Mouse (Mus musculus) MEL (cell line): Measurements from ENCODE around the gene Elmod1. TPM values are rescaled to one million over a fixed set of nuclear protein-coding genes. Genes with fewer than 3 reads are reported as not detected.

Experiments used
- DNase-seq: peaks from one replicate; pipeline ENCODE4 v3.0.0; 2011; ENCODE audit warnings: low read depth, low spot score
- H3K27ac ChIP-seq: 2 replicates; pipeline ENCODE4 v1.5.1; 2012; ENCODE audit warnings: low read depth, mild to moderate bottlenecking, control low read depth, low read length, moderate library complexity; ENCODE audit not compliant: control insufficient read depth
- H3K27me3 ChIP-seq, 2 experiments: fragments of 150-350 bp in 1 of 2; sonication (generic) in 1 of 2; 2 replicates each; pipeline ENCODE4 v1.6.1; 2012; ENCODE audit warnings: low read length in 2 of 2, mild to moderate bottlenecking in 2 of 2, improper control_type of control experiment in 1 of 2, moderate library complexity in 1 of 2; ENCODE audit not compliant: insufficient read depth in 2 of 2, control insufficient read depth in 1 of 2
- H3K36me3 ChIP-seq, 2 experiments: 2 replicates each; pipeline ENCODE4 v1.6.1; 2012 to 2014; ENCODE audit warnings: low read length in 2 of 2, improper control_type of control experiment in 1 of 2, inconsistent platforms in 1 of 2, mild to moderate bottlenecking in 1 of 2; ENCODE audit not compliant: insufficient read depth in 2 of 2, control insufficient read depth in 1 of 2
- H3K4me1 ChIP-seq, 2 experiments: fragments of 150-350 bp in 1 of 2; sonication (generic) in 1 of 2; 2 replicates each; pipeline ENCODE4 v1.6.1; 2012; ENCODE audit warnings: low read length in 2 of 2, improper control_type of control experiment in 1 of 2, mild to moderate bottlenecking in 1 of 2; ENCODE audit not compliant: insufficient read depth in 2 of 2, control insufficient read depth in 1 of 2
- H3K4me3 ChIP-seq, 2 experiments: fragments of 150-350 bp in 1 of 2; sonication (generic) in 1 of 2; 2 replicates each; pipeline ENCODE4 v1.5.1; 2012; ENCODE audit warnings: low read depth in 2 of 2, low read length in 2 of 2, mild to moderate bottlenecking in 2 of 2, moderate library complexity in 2 of 2, control low read depth in 1 of 2, improper control_type of control experiment in 1 of 2; ENCODE audit not compliant: control insufficient read depth in 1 of 2, insufficient read depth in 1 of 2
- H3K79me2 ChIP-seq: 2 replicates; pipeline ENCODE4 v1.6.1; 2012; ENCODE audit warnings: mild to moderate bottlenecking, low read length, moderate library complexity; ENCODE audit not compliant: control insufficient read depth, poor library complexity, insufficient read depth
- H3K9ac ChIP-seq: 2 replicates; pipeline ENCODE4 v1.6.1; 2012; ENCODE audit warnings: low read depth, mild to moderate bottlenecking, control low read depth, low read length, moderate library complexity; ENCODE audit not compliant: control insufficient read depth, poor library complexity, severe bottlenecking
- H3K9me3 ChIP-seq: fragments of 150-350 bp; sonication (generic); replicated peaks from 2 replicates; pipeline ENCODE4 v1.6.1; 2012; ENCODE audit warnings: mild to moderate bottlenecking, low read length, improper control_type of control experiment, moderate library complexity; ENCODE audit not compliant: insufficient read depth
- BHLHE40 ChIP-seq: IDR thresholded peaks from 2 replicates; pipeline ENCODE4 v1.6.1; 2012; ENCODE audit warnings: low read depth, mild to moderate bottlenecking, inconsistent platforms, low read length, improper control_type of control experiment, borderline replicate concordance
- CHD1 ChIP-seq: IDR thresholded peaks from 2 replicates; pipeline ENCODE4 v1.6.1; 2012; ENCODE audit warnings: low read depth, mild to moderate bottlenecking, inconsistent platforms, low read length, improper control_type of control experiment
- CHD2 ChIP-seq: IDR thresholded peaks from 2 replicates; pipeline ENCODE4 v1.6.1; 2011; ENCODE audit warnings: low read length, improper control_type of control experiment
- CTCF ChIP-seq, 3 experiments: IDR thresholded peaks in 2 of 3; conservative IDR thresholded peaks in 1 of 3; 2 replicates each; pipeline ENCODE4 v1.5.1; 2011 to 2012; ENCODE audit warnings: low read length in 3 of 3, low read depth in 2 of 3, mild to moderate bottlenecking in 2 of 3, improper control_type of control experiment in 1 of 3, inconsistent platforms in 1 of 3, mixed read lengths in 1 of 3, moderate library complexity in 1 of 3; ENCODE audit not compliant: control insufficient read depth in 1 of 3, insufficient read depth in 1 of 3, poor library complexity in 1 of 3, severe bottlenecking in 1 of 3
- E2F4 ChIP-seq: IDR thresholded peaks from 2 replicates; pipeline ENCODE4 v1.6.1; 2011; ENCODE audit warnings: low read depth, low read length, improper control_type of control experiment, borderline replicate concordance
- EP300 ChIP-seq, 2 experiments: IDR thresholded peaks; 2 replicates each; pipeline ENCODE4 v1.6.1; 2011; ENCODE audit warnings: improper control_type of control experiment in 2 of 2, low read length in 2 of 2, low read depth in 1 of 2, mild to moderate bottlenecking in 1 of 2
- ETS1 ChIP-seq: IDR thresholded peaks from 2 replicates; pipeline ENCODE4 v1.6.1; 2012; ENCODE audit warnings: low read depth, mild to moderate bottlenecking, inconsistent platforms, low read length, improper control_type of control experiment, moderate library complexity
- GABPA ChIP-seq: IDR thresholded peaks from 2 replicates; pipeline ENCODE4 v1.6.1; 2012; ENCODE audit warnings: low read depth, mild to moderate bottlenecking, inconsistent platforms, low read length, improper control_type of control experiment, moderate library complexity
- JUND ChIP-seq: IDR thresholded peaks from 2 replicates; pipeline ENCODE4 v1.6.1; 2011; ENCODE audit warnings: low read depth, mild to moderate bottlenecking, improper control_type of control experiment, low read length
- MAFK ChIP-seq: IDR thresholded peaks from 2 replicates; pipeline ENCODE4 v1.6.1; 2011; ENCODE audit warnings: low read depth, mild to moderate bottlenecking, low read length, improper control_type of control experiment, borderline replicate concordance
- MYC ChIP-seq: IDR thresholded peaks from 2 replicates; pipeline ENCODE4 v1.6.1; 2011; ENCODE audit warnings: low read depth, mild to moderate bottlenecking, low read length, improper control_type of control experiment, moderate library complexity
- NELFE ChIP-seq: IDR thresholded peaks from 2 replicates; pipeline ENCODE4 v1.6.1; 2011; ENCODE audit warnings: low read depth, low read length, improper control_type of control experiment
- NRF1 ChIP-seq: IDR thresholded peaks from 2 replicates; pipeline ENCODE4 v1.6.1; 2014; ENCODE audit warnings: low read depth, mild to moderate bottlenecking, inconsistent platforms, low read length, improper control_type of control experiment, moderate library complexity; ENCODE audit not compliant: poor library complexity, insufficient read depth, severe bottlenecking
- POLR2A ChIP-seq, 2 experiments: IDR thresholded peaks; 2 replicates each; pipeline ENCODE4 v1.6.1; 2011 to 2012; ENCODE audit warnings: low read length in 2 of 2, mild to moderate bottlenecking in 2 of 2, control low read depth in 1 of 2, improper control_type of control experiment in 1 of 2, low read depth in 1 of 2, moderate library complexity in 1 of 2; ENCODE audit not compliant: control insufficient read depth in 1 of 2, insufficient read depth in 1 of 2, poor library complexity in 1 of 2
- POLR2AphosphoS2 ChIP-seq: IDR thresholded peaks from 2 replicates; pipeline ENCODE4 v1.6.1; 2011; ENCODE audit warnings: low read length, improper control_type of control experiment
- POLR2AphosphoS5 ChIP-seq: IDR thresholded peaks from 2 replicates; pipeline ENCODE4 v1.6.1; 2012; ENCODE audit warnings: low read depth, borderline replicate concordance, mild to moderate bottlenecking, inconsistent platforms, low read length, moderate library complexity, mixed read lengths
- RCOR1 ChIP-seq: IDR thresholded peaks from 2 replicates; pipeline ENCODE4 v1.6.1; 2012; ENCODE audit warnings: low read depth, mild to moderate bottlenecking, inconsistent platforms, low read length, improper control_type of control experiment
- SIN3A ChIP-seq: IDR thresholded peaks from 2 replicates; pipeline ENCODE4 v1.6.1; 2012; ENCODE audit warnings: low read length, improper control_type of control experiment, inconsistent platforms
- TAL1 ChIP-seq: IDR thresholded peaks from 2 replicates; pipeline ENCODE4 v1.6.1; 2012; ENCODE audit warnings: mild to moderate bottlenecking, inconsistent platforms, low read length, moderate library complexity, mixed read lengths
- TCF12 ChIP-seq: IDR thresholded peaks from 2 replicates; pipeline ENCODE4 v1.6.1; 2014; ENCODE audit warnings: low read depth, mild to moderate bottlenecking, inconsistent platforms, low read length, improper control_type of control experiment, moderate library complexity
- UBTF ChIP-seq: IDR thresholded peaks from 2 replicates; pipeline ENCODE4 v1.6.1; 2012; ENCODE audit warnings: low read depth, mild to moderate bottlenecking, inconsistent platforms, low read length, improper control_type of control experiment, moderate library complexity, borderline replicate concordance; ENCODE audit not compliant: insufficient read depth
- USF1 ChIP-seq: IDR thresholded peaks from 2 replicates; pipeline ENCODE4 v1.6.1; 2014; ENCODE audit warnings: low read depth, mild to moderate bottlenecking, inconsistent platforms, low read length, improper control_type of control experiment, moderate library complexity
- USF2 ChIP-seq, 2 experiments: IDR thresholded peaks; 2 replicates each; pipeline ENCODE4 v1.6.1; 2011 to 2012; ENCODE audit warnings: improper control_type of control experiment in 2 of 2, low read length in 2 of 2, borderline replicate concordance in 1 of 2, inconsistent platforms in 1 of 2, low read depth in 1 of 2, mild to moderate bottlenecking in 1 of 2; ENCODE audit not compliant: insufficient read depth in 1 of 2
- ZC3H11A ChIP-seq: IDR thresholded peaks from 2 replicates; pipeline ENCODE4 v1.6.1; 2012; ENCODE audit warnings: low read depth, mild to moderate bottlenecking, inconsistent platforms, low read length, improper control_type of control experiment
- ZKSCAN1 ChIP-seq: IDR thresholded peaks from 2 replicates; pipeline ENCODE4 v1.6.1; 2012; ENCODE audit warnings: low read depth, mild to moderate bottlenecking, inconsistent platforms, low read length, improper control_type of control experiment, moderate library complexity
- polyA plus RNA-seq, 2 experiments: library from polyadenylated mRNA; stranded (reverse) in 1 of 2; unstranded in 1 of 2; fragments of >175 nt in 1 of 2; fragments of >200 nt in 1 of 2; gene quantifications; 2 replicates each; pipeline versions ENCODE4 v1.2.1 to v1.2.4; 2012; ENCODE audit warnings: low replicate concordance in 2 of 2, low read depth in 1 of 2; ENCODE audit not compliant: insufficient read length in 2 of 2, insufficient read depth in 1 of 2, missing spikeins in 1 of 2
- total RNA-seq: library from RNA; depleted of rRNA; stranded (reverse); fragments of 300-350 nt; gene quantifications from 2 replicates; pipeline ENCODE4 v1.2.3, GENCODE M21; 2012

Gene Elmod1
- total and polyA plus RNA-seq, 3 experiments, result not detected

DNA sequence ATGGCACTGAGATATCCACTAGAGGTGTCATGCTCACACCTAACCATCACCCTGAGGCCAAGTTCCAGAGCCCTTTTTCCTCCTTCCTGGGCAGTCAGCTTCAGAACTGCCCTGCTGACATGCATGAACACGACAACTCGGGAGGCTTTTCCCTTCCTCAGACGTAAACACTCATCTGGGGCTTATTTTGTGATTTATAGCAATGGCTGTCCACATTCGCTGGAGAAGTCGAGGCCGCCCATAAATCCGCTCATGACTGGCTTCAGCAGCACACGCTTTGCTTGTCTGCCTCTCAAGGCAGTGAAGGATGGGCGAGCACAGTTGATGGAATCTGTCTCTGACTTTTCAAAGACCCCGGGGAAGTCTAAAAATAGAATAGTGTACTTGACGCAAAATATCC, 18.1 kb downstream of the Elmod1 start:
- TF ChIP-seq CHD1, result no peak
- no peak for TF ChIP-seq NELFE
- no peak for TF ChIP-seq GABPA
- no peak for TF ChIP-seq BHLHE40
- TF ChIP-seq ZKSCAN1, result no peak
- no peak for TF ChIP-seq TAL1
- no peak for TF ChIP-seq SIN3A
- no peak for TF ChIP-seq JUND
- TF ChIP-seq USF1, result no peak
- no peak for TF ChIP-seq CTCF (IDR thresholded peaks at IDR 0.05 in 2 of 3, conservative IDR thresholded peaks at IDR 0.05 in 1 of 3; ENCODE audit: control insufficient read depth in 1 of 3, insufficient read depth in 1 of 3, low read depth in 2 of 3, low read length in 3 of 3, poor library complexity in 1 of 3, severe bottlenecking in 1 of 3)
- TF ChIP-seq ZC3H11A, result no peak
- no peak for TF ChIP-seq E2F4
- TF ChIP-seq TCF12, result no peak
- no peak for TF ChIP-seq ETS1
- TF ChIP-seq RCOR1, result no peak
- no peak for TF ChIP-seq CHD2
- no peak for TF ChIP-seq NRF1
- no peak for TF ChIP-seq USF2 (IDR thresholded peaks at IDR 0.05; ENCODE audit: borderline replicate concordance in 1 of 2, insufficient read depth in 1 of 2, low read depth in 1 of 2, low read length in 2 of 2)
- no peak for TF ChIP-seq POLR2AphosphoS2
- TF ChIP-seq, all 39 proteins: peak for 0
- Histone ChIP-seq H3K36me3 (no peaks in the 10 kb centered on the region), H3K27me3 (no peaks in the 10 kb centered on the region), H3K9me3 (no peaks in the 10 kb centered on the region), H3K27ac (no peak overlapping the region), H3K4me3 (no peak overlapping the region), H3K79me2 (no peaks in the 10 kb centered on the region), H3K4me1 (no peaks in the 10 kb centered on the region), H3K9ac (no peak overlapping the region)
- DNase-seq, result no peak

DNA sequence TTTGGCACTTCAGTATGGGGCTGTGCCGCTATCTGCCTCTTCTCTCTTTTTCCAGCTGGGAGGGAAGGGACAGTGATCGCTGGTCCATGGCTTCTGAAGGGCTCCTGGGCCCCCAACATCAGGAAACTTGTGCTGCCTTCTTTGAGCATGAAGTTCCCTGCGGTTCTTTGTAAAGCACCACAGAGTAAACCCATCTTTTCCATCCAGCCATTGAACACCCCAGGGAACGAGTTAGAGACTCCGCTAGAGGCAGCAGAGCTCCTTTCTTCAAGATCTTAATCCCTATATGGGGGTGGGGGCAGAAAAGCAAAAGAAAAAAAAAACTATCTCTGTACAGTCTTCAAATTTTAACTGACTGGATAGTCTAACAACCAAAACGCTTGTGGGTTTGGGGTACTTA, 20.2 kb downstream of the Elmod1 start:
- Histone ChIP-seq H3K4me1 (no peaks in the 10 kb centered on the region), H3K9me3 (no peaks in the 10 kb centered on the region), H3K9ac (no peak overlapping the region), H3K4me3 (no peak overlapping the region), H3K79me2 (no peaks in the 10 kb centered on the region), H3K27ac (no peak overlapping the region), H3K36me3 (no peaks in the 10 kb centered on the region), H3K27me3 (no peaks in the 10 kb centered on the region)
- no peak for TF ChIP-seq CTCF (IDR thresholded peaks at IDR 0.05 in 2 of 3, conservative IDR thresholded peaks at IDR 0.05 in 1 of 3; ENCODE audit: control insufficient read depth in 1 of 3, insufficient read depth in 1 of 3, low read depth in 2 of 3, low read length in 3 of 3, poor library complexity in 1 of 3, severe bottlenecking in 1 of 3)
- no peak for TF ChIP-seq MYC
- TF ChIP-seq POLR2AphosphoS5, result no peak
- no peak for TF ChIP-seq RCOR1
- TF ChIP-seq POLR2A (IDR thresholded peaks at IDR 0.05; ENCODE audit: control insufficient read depth in 1 of 2, insufficient read depth in 1 of 2, low read depth in 1 of 2, low read length in 2 of 2, poor library complexity in 1 of 2), result no peak
- TF ChIP-seq JUND, result no peak
- TF ChIP-seq USF2 (IDR thresholded peaks at IDR 0.05; ENCODE audit: borderline replicate concordance in 1 of 2, insufficient read depth in 1 of 2, low read depth in 1 of 2, low read length in 2 of 2), result no peak
- TF ChIP-seq ZC3H11A, result no peak
- no peak for TF ChIP-seq UBTF
- no peak for TF ChIP-seq EP300 (IDR thresholded peaks at IDR 0.05; ENCODE audit: low read depth in 1 of 2, low read length in 2 of 2)
- no peak for TF ChIP-seq CHD2
- no peak for TF ChIP-seq MAFK
- DNase-seq, result no peak
